Mouse (Mus musculus): ENCODE results near the gene Npas2.

GRCm38 (mm10) chr1:39332456-39332855 is 138.9 kb downstream of the Npas2 start:
- TF ChIP-seq CTCF (IDR thresholded peaks at IDR 0.05; ENCODE audit: borderline replicate concordance, insufficient read depth, low read length) (no peak), POLR2A (IDR thresholded peaks at IDR 0.05; ENCODE audit: low read depth, low read length) (no peak)
